Mouse (Mus musculus): ENCODE results near the gene Ncor1. TPM values are rescaled to one million over a fixed set of nuclear protein-coding genes. Genes with fewer than 3 reads are reported as not detected.
A peak's percentile ranks its signal among the peaks of the same experiment; 100 is the strongest.
"Not testable (repeated sequence)": the region's sequence is repeated elsewhere in the genome, so short reads cannot be mapped to it uniquely, and the experiment has no call there.

Gene Ncor1
- polyA plus RNA-seq, 1 experiment from 2014 or later, result 224 TPM

DNA sequence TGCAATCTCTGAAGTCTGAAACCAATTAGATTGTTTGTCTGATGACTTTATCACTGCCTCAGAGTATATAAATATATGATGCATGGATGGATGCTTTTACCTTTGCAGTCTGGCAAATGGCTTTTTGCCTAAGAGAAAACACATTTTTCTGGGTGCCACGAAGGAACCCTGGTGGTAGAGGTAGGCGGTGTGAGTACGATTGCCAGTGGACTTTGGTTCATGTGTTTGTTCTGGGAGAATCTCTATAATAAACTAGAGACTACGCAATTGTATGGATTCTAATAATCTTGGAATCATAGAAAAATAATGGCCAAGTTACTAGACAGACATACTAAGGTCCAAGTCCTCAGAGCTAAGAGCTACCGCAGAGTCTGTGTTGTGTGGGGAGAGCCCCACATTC, 143.4 kb downstream of the Ncor1 start:
- Histone ChIP-seq H3K36me3 (ENCODE audit: control insufficient read depth, insufficient read depth, low read length) (peaks cover 3% of the 10 kb centered on the region; the same call in 1 of the 2 replicates), H3K4me2 (ENCODE audit: low read depth, low read length, severe bottlenecking) (no peak overlapping the region), H3K4me3 (ENCODE audit: low read depth, low read length) (no peak overlapping the region), H3K9ac (ENCODE audit: low read length) (no peak overlapping the region), H3K27me3 (ENCODE audit: control insufficient read depth, insufficient read depth, low read length) (no peaks in the 10 kb centered on the region), H3K4me1 (replicated peaks; ENCODE audit: control insufficient read depth, insufficient read depth, low read length) (no peaks in the 10 kb centered on the region), H3K27ac (ENCODE audit: low read depth, low read length) (no peak overlapping the region), H3K9me3 (ENCODE audit: control insufficient read depth, low read length) (no peaks in the 10 kb centered on the region)
- ATAC-seq (replicated peaks; ENCODE audit: low FRiP score), result no peak
- DNase-seq (ENCODE audit: low spot score), result no peak
- 93% methylated on average over 5 of the region's 5 CpGs for WGBS

DNA sequence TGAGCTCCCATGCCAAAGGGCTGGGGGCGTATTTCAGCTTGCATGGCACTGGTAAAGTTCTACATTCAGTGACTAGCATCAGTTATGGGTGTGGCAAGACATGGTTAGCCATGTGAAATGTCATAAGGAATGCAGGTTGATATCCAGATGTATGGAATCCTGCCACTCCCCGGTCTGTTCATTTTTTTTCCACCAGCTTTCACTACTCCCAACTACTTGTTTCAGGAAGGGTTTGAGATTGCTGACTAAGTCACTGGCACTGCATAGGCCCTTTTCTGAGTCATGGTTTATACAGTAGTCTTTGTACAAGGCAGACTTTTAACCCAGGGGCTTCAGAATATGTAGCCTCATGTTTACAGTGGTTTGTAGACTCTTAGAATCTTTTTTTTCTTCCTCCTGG, 149.0 kb downstream of the Ncor1 start:
- Histone ChIP-seq H3K9ac (ENCODE audit: low read length) (no peak overlapping the region), H3K27me3 (ENCODE audit: control insufficient read depth, insufficient read depth, low read length) (no peaks in the 10 kb centered on the region), H3K36me3 (ENCODE audit: control insufficient read depth, insufficient read depth, low read length) (no peaks in the 10 kb centered on the region; the same call in 1 of the 2 replicates), H3K9me3 (ENCODE audit: control insufficient read depth, low read length) (no peaks in the 10 kb centered on the region), H3K4me1 (replicated peaks; ENCODE audit: control insufficient read depth, insufficient read depth, low read length) (no peaks in the 10 kb centered on the region), H3K4me2 (ENCODE audit: low read depth, low read length, severe bottlenecking) (no peak overlapping the region), H3K4me3 (ENCODE audit: low read depth, low read length) (no peak overlapping the region), H3K27ac (ENCODE audit: low read depth, low read length) (no peak overlapping the region)
- no peak for DNase-seq (ENCODE audit: low spot score)
- 96% methylated on average over 2 of the region's 2 CpGs for WGBS
- no peak for ATAC-seq (replicated peaks; ENCODE audit: low FRiP score)

DNA sequence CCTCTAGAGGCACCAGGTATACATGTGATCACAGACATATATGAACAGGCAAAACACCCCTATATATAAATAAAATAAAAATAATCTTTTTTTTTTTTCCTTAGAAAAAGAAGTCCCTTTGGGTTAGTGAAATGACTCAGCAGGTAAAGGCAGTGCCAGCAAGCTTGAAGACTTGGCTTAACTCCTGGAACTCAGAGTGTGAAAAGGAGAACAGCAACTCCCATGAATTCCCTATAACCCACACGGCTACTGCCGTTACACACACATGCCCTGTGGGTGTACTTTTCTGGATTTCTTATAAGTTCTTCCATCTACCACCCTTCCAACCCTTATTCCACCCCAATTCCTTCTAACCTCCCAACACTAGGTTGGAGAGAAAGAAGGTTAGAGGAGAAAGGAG, 152.5 kb downstream of the Ncor1 start:
- DNase-seq (ENCODE audit: low spot score) (no peak), ATAC-seq (replicated peaks; ENCODE audit: low FRiP score) (no peak)
- Histone ChIP-seq H3K9me3 (ENCODE audit: control insufficient read depth, low read length) (no peaks in the 10 kb centered on the region), H3K4me1 (replicated peaks; ENCODE audit: control insufficient read depth, insufficient read depth, low read length) (no peaks in the 10 kb centered on the region), H3K27me3 (ENCODE audit: control insufficient read depth, insufficient read depth, low read length) (no peaks in the 10 kb centered on the region), H3K9ac (ENCODE audit: low read length) (no peak overlapping the region), H3K27ac (ENCODE audit: low read depth, low read length) (no peak overlapping the region), H3K4me3 (ENCODE audit: low read depth, low read length) (no peak overlapping the region), H3K4me2 (ENCODE audit: low read depth, low read length, severe bottlenecking) (no peak overlapping the region), H3K36me3 (ENCODE audit: control insufficient read depth, insufficient read depth, low read length) (no peaks in the 10 kb centered on the region)
- WGBS, result 100% methylated on average over 2 of the region's 2 CpGs

DNA sequence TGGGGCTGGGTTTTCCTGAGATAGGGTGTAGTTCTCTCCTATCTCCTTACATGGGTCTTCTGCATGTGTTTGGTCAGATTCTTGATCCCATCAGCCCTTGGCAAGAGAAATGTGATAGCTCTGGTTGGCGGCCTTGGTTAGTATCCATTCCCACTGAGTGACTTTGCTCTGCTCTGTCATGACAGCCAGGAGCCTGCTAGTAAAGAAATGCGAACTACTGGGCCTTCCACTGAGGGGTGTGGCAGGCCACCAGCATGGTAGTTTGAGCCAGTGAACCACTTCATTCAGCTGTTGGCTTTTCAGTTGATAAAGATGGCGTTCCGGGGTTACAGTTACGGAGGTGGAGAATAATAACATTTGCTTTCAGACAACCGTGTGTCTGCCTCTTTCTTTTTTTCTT, 159.5 kb downstream of the Ncor1 start:
- ATAC-seq (replicated peaks; ENCODE audit: low FRiP score) (no peak), DNase-seq (ENCODE audit: low spot score) (no peak)
- no peaks in the 10 kb centered on the region for H3K27me3 ChIP-seq (ENCODE audit: control insufficient read depth, insufficient read depth, low read length)
- no peaks in the 10 kb centered on the region for H3K9me3 ChIP-seq (ENCODE audit: control insufficient read depth, low read length)
- H3K4me2 ChIP-seq (ENCODE audit: low read depth, low read length, severe bottlenecking), result no peak overlapping the region
- no peaks in the 10 kb centered on the region for H3K36me3 ChIP-seq (ENCODE audit: control insufficient read depth, insufficient read depth, low read length)
- no peak overlapping the region for H3K9ac ChIP-seq (ENCODE audit: low read length)
- no peak overlapping the region for H3K27ac ChIP-seq (ENCODE audit: low read depth, low read length)
- H3K4me3 ChIP-seq (ENCODE audit: low read depth, low read length), result no peak overlapping the region
- 89% methylated on average over 6 of the region's 6 CpGs for WGBS
- H3K4me1 ChIP-seq (replicated peaks; ENCODE audit: control insufficient read depth, insufficient read depth, low read length), result no peaks in the 10 kb centered on the region

DNA sequence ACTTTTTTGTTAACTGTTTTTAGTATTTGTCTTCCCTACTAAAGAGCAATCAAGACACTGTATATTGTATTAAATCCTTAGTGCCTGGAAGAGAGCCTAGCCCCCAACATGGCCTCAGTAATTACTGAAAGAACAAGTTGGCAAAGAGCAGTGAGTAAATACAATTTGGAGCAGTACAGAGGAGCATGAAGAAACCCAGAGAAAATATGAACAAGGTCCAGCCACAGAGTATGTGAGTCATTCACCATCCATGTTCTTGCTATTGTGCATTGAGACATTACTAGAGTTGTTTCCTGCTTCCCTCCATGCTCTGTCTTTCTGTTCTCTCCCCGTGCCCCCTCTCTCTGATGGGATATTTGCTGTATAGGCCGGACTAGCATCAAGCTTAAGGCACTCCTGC, 164.2 kb downstream of the Ncor1 start:
- Histone ChIP-seq H3K4me3 (ENCODE audit: low read depth, low read length) (no peak overlapping the region), H3K27me3 (ENCODE audit: control insufficient read depth, insufficient read depth, low read length) (no peaks in the 10 kb centered on the region), H3K27ac (ENCODE audit: low read depth, low read length) (no peak overlapping the region), H3K4me1 (replicated peaks; ENCODE audit: control insufficient read depth, insufficient read depth, low read length) (no peaks in the 10 kb centered on the region), H3K36me3 (ENCODE audit: control insufficient read depth, insufficient read depth, low read length) (no peaks in the 10 kb centered on the region), H3K4me2 (ENCODE audit: low read depth, low read length, severe bottlenecking) (no peak overlapping the region), H3K9ac (ENCODE audit: low read length) (no peak overlapping the region), H3K9me3 (ENCODE audit: control insufficient read depth, low read length) (no peaks in the 10 kb centered on the region)
- ATAC-seq (replicated peaks; ENCODE audit: low FRiP score) (no peak), DNase-seq (ENCODE audit: low spot score) (no peak)
- 98% methylated on average over 2 of the region's 2 CpGs for WGBS

DNA sequence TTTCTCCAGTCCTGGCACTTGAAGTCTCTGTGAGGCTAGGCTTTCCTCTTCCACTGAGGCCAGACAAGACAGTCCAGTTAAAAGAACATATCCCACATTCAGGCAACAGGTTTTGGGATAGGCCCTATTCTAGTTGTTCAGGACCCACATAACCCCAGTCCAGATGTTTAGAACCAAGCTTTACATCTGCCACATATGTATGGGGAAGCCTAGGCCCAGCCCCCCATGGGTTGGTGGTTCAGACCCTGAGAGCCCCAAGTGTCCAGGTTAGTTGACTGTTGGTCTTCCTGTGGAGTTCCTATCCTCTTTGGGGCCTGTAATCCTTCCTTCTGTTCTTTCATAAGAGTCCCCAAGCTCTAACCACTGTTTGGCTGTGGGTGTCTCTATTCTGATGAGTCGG, 170.6 kb downstream of the Ncor1 start:
- H3K4me2 ChIP-seq (ENCODE audit: low read depth, low read length, severe bottlenecking), result no peak overlapping the region
- H3K9me3 ChIP-seq (ENCODE audit: control insufficient read depth, low read length), result no peaks in the 10 kb centered on the region
- no peaks in the 10 kb centered on the region for H3K36me3 ChIP-seq (ENCODE audit: control insufficient read depth, insufficient read depth, low read length)
- no peak for DNase-seq (ENCODE audit: low spot score)
- H3K4me1 ChIP-seq (replicated peaks; ENCODE audit: control insufficient read depth, insufficient read depth, low read length), result no peaks in the 10 kb centered on the region
- no peak overlapping the region for H3K4me3 ChIP-seq (ENCODE audit: low read depth, low read length)
- no peak overlapping the region for H3K27ac ChIP-seq (ENCODE audit: low read depth, low read length)
- WGBS, result 100% methylated on average over 1 of the region's 1 CpGs
- ATAC-seq (replicated peaks; ENCODE audit: low FRiP score), result no peak
- no peaks in the 10 kb centered on the region for H3K27me3 ChIP-seq (ENCODE audit: control insufficient read depth, insufficient read depth, low read length)
- H3K9ac ChIP-seq (ENCODE audit: low read length), result no peak overlapping the region

DNA sequence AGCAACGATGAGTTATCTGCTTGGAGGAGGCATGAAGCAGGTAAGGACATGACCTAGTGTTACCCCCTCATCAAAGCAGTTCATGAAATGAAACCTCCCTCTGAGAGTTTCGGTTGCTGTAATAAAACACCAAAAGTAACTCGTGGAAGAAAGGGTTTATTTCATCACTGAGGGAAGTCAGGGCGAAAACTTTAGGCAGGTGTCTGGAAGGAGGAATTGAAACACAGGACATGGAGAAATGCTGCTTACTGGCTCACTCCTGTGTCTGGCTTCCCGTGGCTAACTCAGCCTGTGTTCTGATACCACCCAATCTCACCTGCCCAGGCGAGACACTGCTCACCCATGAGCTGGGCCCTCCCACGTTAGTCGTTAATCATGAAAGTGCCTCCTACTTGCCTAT, 173.3 kb downstream of the Ncor1 start:
- H3K27ac ChIP-seq (ENCODE audit: low read depth, low read length), result no peak overlapping the region
- no peaks in the 10 kb centered on the region for H3K9me3 ChIP-seq (ENCODE audit: control insufficient read depth, low read length)
- no peaks in the 10 kb centered on the region for H3K27me3 ChIP-seq (ENCODE audit: control insufficient read depth, insufficient read depth, low read length)
- no peaks in the 10 kb centered on the region for H3K36me3 ChIP-seq (ENCODE audit: control insufficient read depth, insufficient read depth, low read length)
- H3K4me3 ChIP-seq (ENCODE audit: low read depth, low read length), result no peak overlapping the region
- H3K9ac ChIP-seq (ENCODE audit: low read length), result no peak overlapping the region
- no peak overlapping the region for H3K4me2 ChIP-seq (ENCODE audit: low read depth, low read length, severe bottlenecking)
- ATAC-seq (replicated peaks; ENCODE audit: low FRiP score) (no peak), DNase-seq (ENCODE audit: low spot score) (no peak)
- no peaks in the 10 kb centered on the region; the same call in 1 of the 2 replicates for H3K4me1 ChIP-seq (replicated peaks; ENCODE audit: control insufficient read depth, insufficient read depth, low read length)
- WGBS, result 95% methylated on average over 8 of the region's 8 CpGs

DNA sequence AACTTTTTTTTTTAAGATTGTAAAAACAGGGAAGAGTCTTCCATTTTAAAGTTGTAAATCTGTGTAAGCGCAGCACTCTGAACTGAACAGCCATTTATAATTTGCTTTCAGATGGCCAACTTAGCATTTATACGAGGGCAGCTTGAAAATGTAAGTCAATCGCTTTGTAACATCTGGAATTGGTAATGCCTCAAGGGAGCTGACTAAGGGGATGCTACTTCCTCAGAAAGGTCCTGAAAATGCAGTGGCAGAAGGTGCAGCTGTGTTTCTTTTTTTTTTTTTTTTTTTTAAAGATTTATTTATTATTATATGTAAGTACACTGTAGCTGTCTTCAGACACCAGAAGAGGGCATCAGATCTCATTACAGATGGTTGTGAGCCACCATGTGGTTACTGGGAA, 174.3 kb downstream of the Ncor1 start:
- not testable (repeated sequence) for ATAC-seq (replicated peaks; ENCODE audit: low FRiP score); H3K36me3 ChIP-seq (ENCODE audit: control insufficient read depth, insufficient read depth, low read length); H3K9ac ChIP-seq (ENCODE audit: low read length); H3K4me1 ChIP-seq (replicated peaks; ENCODE audit: control insufficient read depth, insufficient read depth, low read length); H3K27me3 ChIP-seq (ENCODE audit: control insufficient read depth, insufficient read depth, low read length); H3K4me3 ChIP-seq (ENCODE audit: low read depth, low read length); H3K4me2 ChIP-seq (ENCODE audit: low read depth, low read length, severe bottlenecking); H3K9me3 ChIP-seq (ENCODE audit: control insufficient read depth, low read length); H3K27ac ChIP-seq (ENCODE audit: low read depth, low read length); DNase-seq (ENCODE audit: low spot score)
- WGBS, result 91% methylated on average over 3 of the region's 3 CpGs

DNA sequence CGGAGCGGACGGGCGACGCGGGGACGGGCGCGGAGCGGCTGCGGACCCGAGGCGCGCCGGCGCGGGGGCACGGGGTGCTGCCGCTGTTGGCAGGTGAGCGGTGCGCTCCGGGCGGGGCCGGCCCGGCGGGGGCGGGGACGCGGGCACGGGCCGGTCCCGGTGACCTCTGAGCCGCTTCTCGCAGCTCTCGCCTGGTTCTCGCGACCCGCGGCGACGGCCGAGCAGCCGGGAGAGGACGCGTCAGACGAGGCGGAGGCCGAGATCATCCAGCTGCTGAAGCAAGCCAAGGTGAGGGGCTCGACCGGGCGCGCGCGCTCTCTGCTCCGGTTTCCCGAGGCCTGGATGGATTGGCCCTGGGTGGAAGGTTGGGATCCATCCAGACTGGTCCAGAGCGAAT, 176.7 kb downstream of the Ncor1 start:
- Histone ChIP-seq H3K27ac (ENCODE audit: low read depth, low read length) (peak overlapping the region; percentile 37; the same call in 1 of the 2 replicates), H3K4me1 (replicated peaks; ENCODE audit: control insufficient read depth, insufficient read depth, low read length) (no peaks in the 10 kb centered on the region; the same call in 1 of the 2 replicates), H3K27me3 (ENCODE audit: control insufficient read depth, insufficient read depth, low read length) (no peaks in the 10 kb centered on the region), H3K9me3 (ENCODE audit: control insufficient read depth, low read length) (no peaks in the 10 kb centered on the region; the same call in 1 of the 2 replicates), H3K9ac (ENCODE audit: low read length) (peak overlapping the region; percentile 85), H3K4me3 (ENCODE audit: low read depth, low read length) (peak overlapping the region; percentile 92), H3K4me2 (ENCODE audit: low read depth, low read length, severe bottlenecking) (peak overlapping the region; percentile 59), H3K36me3 (ENCODE audit: control insufficient read depth, insufficient read depth, low read length) (no peaks in the 10 kb centered on the region)
- WGBS, result 1% methylated on average over 50 of the region's 57 CpGs
- DNase-seq (ENCODE audit: low spot score), result no peak
- peak; percentile 79 for ATAC-seq (replicated peaks; ENCODE audit: low FRiP score)
